Mouse (Mus musculus) C2C12 (cell line): Measurements from ENCODE around the gene Crls1. TPM values are rescaled to one million over a fixed set of nuclear protein-coding genes. Genes with fewer than 3 reads are reported as not detected.
A peak's percentile ranks its signal among the peaks of the same experiment; 100 is the strongest.

Experiments used
- H3K27me3 ChIP-seq: one replicate; pipeline ENCODE4 v1.6.1; 2011; ENCODE audit not compliant: control insufficient read depth, insufficient read depth, insufficient read length
- H3K36me3 ChIP-seq: one replicate; pipeline ENCODE4 v1.6.1; 2011; ENCODE audit not compliant: control insufficient read depth, insufficient read depth
- H3K4me3 ChIP-seq: one replicate; pipeline ENCODE4 v1.5.1; 2011; ENCODE audit warnings: mild to moderate bottlenecking, control low read depth; ENCODE audit not compliant: poor library complexity, insufficient read depth, severe bottlenecking
- H3K79me2 ChIP-seq: one replicate; pipeline ENCODE4 v1.6.1; 2011; ENCODE audit not compliant: control insufficient read depth, insufficient read depth
- H3K79me3 ChIP-seq: one replicate; pipeline ENCODE4 v1.6.1; 2011; ENCODE audit warnings: low read depth, control low read depth
- H3ac ChIP-seq: one replicate; pipeline ENCODE3; 2011; ENCODE audit warnings: low read depth; ENCODE audit not compliant: control insufficient read depth, insufficient read length
- CEBPB ChIP-seq: IDR thresholded peaks from one replicate; pipeline ENCODE4 v1.6.1; 2011; ENCODE audit warnings: low read depth, mild to moderate bottlenecking, control low read depth, moderate library complexity
- CTCF ChIP-seq: IDR thresholded peaks from one replicate; pipeline ENCODE4 v1.5.1; 2011; ENCODE audit not compliant: control insufficient read depth, insufficient read depth, insufficient read length
- FOSL1 ChIP-seq: IDR thresholded peaks from one replicate; pipeline ENCODE4 v1.8.0; 2011; ENCODE audit warnings: mild to moderate bottlenecking, low read length; ENCODE audit not compliant: poor library complexity, insufficient read depth, severe bottlenecking
- MAX ChIP-seq: IDR thresholded peaks from one replicate; pipeline ENCODE4 v1.6.1; 2011; ENCODE audit warnings: mild to moderate bottlenecking, control low read depth
- MYOD1 ChIP-seq: IDR thresholded peaks from one replicate; pipeline ENCODE4 v1.6.1; 2011; ENCODE audit warnings: low read depth; ENCODE audit not compliant: control insufficient read depth, insufficient read length
- MYOG ChIP-seq: IDR thresholded peaks from one replicate; pipeline ENCODE4 v1.6.1; 2011; ENCODE audit not compliant: control insufficient read depth, insufficient read length; ENCODE audit errors: extremely low read depth
- USF1 ChIP-seq: IDR thresholded peaks from one replicate; pipeline ENCODE4 v1.6.1; 2011; ENCODE audit warnings: low read depth, mild to moderate bottlenecking, control low read depth, moderate library complexity
- polyA plus RNA-seq: library from polyadenylated mRNA; unstranded; fragments of >200 nt; fragmentation: generic; extraction: Trizol; gene quantifications from one replicate; pipeline ENCODE4 v1.2.1, GENCODE M21; 2012; ENCODE audit warnings: missing spikeins

Crls1 gene
- polyA plus RNA-seq, 1 experiment: 26.2 TPM

- Histone ChIP-seq H3K79me2 (no peaks in the 10 kb centered on the region), H3K36me3 (no peaks in the 10 kb centered on the region), H3K79me3 (no peaks in the 10 kb centered on the region), H3K4me3 (no peak overlapping the region), H3K27me3 (peaks cover 13% of the 10 kb centered on the region), H3ac (no peak overlapping the region)
- TF ChIP-seq USF1 (no peak), MAX (no peak), CEBPB (no peak), MYOD1 (no peak), CTCF (no peak), FOSL1 (no peak), MYOG (no peak)
Observed at GRCm38 (mm10) chr2:132904961-132905360, 58.5 kb downstream of the Crls1 start.

- TF ChIP-seq CTCF (peak; percentile 41), MYOG (no peak), USF1 (no peak), MYOD1 (no peak), MAX (no peak), CEBPB (no peak)
- Histone ChIP-seq H3K27me3 (peaks cover 7% of the 10 kb centered on the region), H3K36me3 (no peaks in the 10 kb centered on the region), H3K79me3 (no peaks in the 10 kb centered on the region), H3ac (no peak overlapping the region), H3K4me3 (no peak overlapping the region), H3K79me2 (no peaks in the 10 kb centered on the region)
Observed at GRCm38 (mm10) chr2:132906763-132907162, 60.3 kb downstream of the Crls1 start.

GRCm38 (mm10) chr2:132914785-132915184, 68.3 kb downstream of the Crls1 start:
- Histone ChIP-seq H3K79me2 (no peaks in the 10 kb centered on the region), H3K79me3 (no peaks in the 10 kb centered on the region), H3ac (no peak overlapping the region), H3K36me3 (no peaks in the 10 kb centered on the region), H3K27me3 (peaks cover 4% of the 10 kb centered on the region), H3K4me3 (no peak overlapping the region)
- TF ChIP-seq MYOG: no peak
- TF ChIP-seq MAX: no peak
- no peak for TF ChIP-seq FOSL1
- TF ChIP-seq CTCF: no peak
- no peak for TF ChIP-seq USF1
- no peak for TF ChIP-seq CEBPB

Other genes with a start within 250 kb of the Crls1 start
- gene Shld1, start 159.7 kb upstream of the Crls1 start, polyA plus RNA-seq: 5.3 TPM
- 0.01 TPM for gene Chgb, start 65.4 kb upstream of the Crls1 start, polyA plus RNA-seq
- gene Trmt6, start 30.6 kb upstream of the Crls1 start, polyA plus RNA-seq: 18.8 TPM
- 2.8 TPM for gene Mcm8, start 30.5 kb upstream of the Crls1 start, polyA plus RNA-seq
- not detected for gene Lrrn4, start 34.2 kb downstream of the Crls1 start, polyA plus RNA-seq
- not detected for gene Fermt1, start 99.2 kb downstream of the Crls1 start, polyA plus RNA-seq